Mouse (Mus musculus) hindbrain, embryonic 14.5 days (tissue): ENCODE results near the gene Gng7. TPM values are rescaled to one million over a fixed set of nuclear protein-coding genes. Genes with fewer than 3 reads are reported as not detected.

Experiments used
- ATAC-seq: fragments of 200-750 bp; cut with Nextera tagmentation; 2 replicates; pipeline ENCODE4 v1.8.0; 2017; ENCODE audit warnings: moderate number of reproducible peaks, mild to moderate bottlenecking, moderate TSS enrichment, moderate library complexity; ENCODE audit not compliant: low FRiP score
- DNase-seq: peaks from one replicate; pipeline ENCODE4 v3.0.0-alpha.2; 2015; ENCODE audit warnings: low spot score
- H3K27ac ChIP-seq: fragments of 300-500 bp; sonication (generic); 2 replicates; pipeline ENCODE4 v1.5.1; 2014; ENCODE audit warnings: mild to moderate bottlenecking, moderate library complexity
- H3K27me3 ChIP-seq: fragments of 300-500 bp; sonication (generic); 2 replicates; pipeline ENCODE4 v1.6.1; 2014; ENCODE audit warnings: mild to moderate bottlenecking, low read length, mixed read lengths; ENCODE audit not compliant: control insufficient read depth, insufficient read depth
- H3K36me3 ChIP-seq: fragments of 300-500 bp; sonication (generic); replicated peaks from 2 replicates; pipeline ENCODE4 v1.6.1; 2014; ENCODE audit not compliant: control insufficient read depth, insufficient read depth
- H3K4me1 ChIP-seq: fragments of 300-500 bp; sonication (generic); replicated peaks from 2 replicates; pipeline ENCODE4 v1.6.1; 2014; ENCODE audit warnings: antibody characterized with exemption, low read length, mixed read lengths; ENCODE audit not compliant: control insufficient read depth, insufficient read depth
- H3K4me2 ChIP-seq: fragments of 300-500 bp; sonication (generic); replicated peaks from 2 replicates; pipeline ENCODE4 v1.6.1; 2014; ENCODE audit warnings: mild to moderate bottlenecking, moderate library complexity
- H3K4me3 ChIP-seq: fragments of 300-500 bp; sonication (generic); replicated peaks from 2 replicates; pipeline ENCODE4 v1.5.1; 2014; ENCODE audit warnings: mild to moderate bottlenecking, low read length
- H3K9ac ChIP-seq: fragments of 300-500 bp; sonication (generic); 2 replicates; pipeline ENCODE4 v1.6.1; 2014
- H3K9me3 ChIP-seq: fragments of 300-500 bp; sonication (generic); 2 replicates; pipeline ENCODE4 v1.6.1; 2016; ENCODE audit warnings: low read length; ENCODE audit not compliant: control insufficient read depth
- WGBS: fragments of 180-500 bp; shearing (Covaris S2); extraction: QIAGEN DNeasy Blood & Tissue Kit; methylation state at CpG from one replicate; pipeline ENCODE4 v1.1.7; 2014; 5-methylcytosine and 5-hydroxymethylcytosine counted together
- polyA plus RNA-seq: library from polyadenylated mRNA; unstranded; fragments of >200 nt; fragmentation: Nextera tagmentation; extraction: Ambion mirVana; gene quantifications from 2 replicates; pipeline ENCODE4 v1.2.1, GENCODE M21; 2014

Gng7 gene
- polyA plus RNA-seq, 1 experiment from 2014 or later: 17.7 TPM

DNA sequence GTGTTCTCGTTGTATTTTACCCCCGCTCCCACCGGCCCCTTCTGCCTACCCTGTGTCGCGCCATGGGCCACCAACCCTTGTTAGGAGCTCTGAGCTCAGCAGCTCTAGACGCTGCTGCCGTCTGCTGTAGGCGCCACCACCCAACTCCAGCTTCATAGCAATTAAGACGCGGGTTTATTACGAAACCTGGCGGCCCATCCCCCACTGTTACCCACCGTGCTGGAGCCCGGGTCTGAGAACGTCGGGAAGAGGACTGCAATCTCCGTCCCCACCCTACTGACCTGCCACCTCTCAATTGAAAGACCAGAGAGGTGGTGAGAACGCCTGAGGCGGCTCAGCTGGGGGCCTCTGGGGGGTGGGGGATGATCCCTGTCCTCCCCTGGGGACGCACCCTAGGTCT, 82.5 kb downstream of the Gng7 start:
- Histone ChIP-seq H3K4me3 (peak overlapping the region; percentile 40), H3K27me3 (peaks cover 64% of the 10 kb centered on the region), H3K9me3 (no peaks in the 10 kb centered on the region), H3K27ac (no peak overlapping the region), H3K36me3 (no peaks in the 10 kb centered on the region), H3K4me1 (peaks cover 63% of the 10 kb centered on the region), H3K4me2 (peak overlapping the region; percentile 94), H3K9ac (peak overlapping the region; percentile 18; the same call in 1 of the 2 replicates)
- DNase-seq (no peak), ATAC-seq (no peak)
- WGBS: 0% methylated on average over 20 of the region's 20 CpGs

- H3K27ac ChIP-seq: no peak overlapping the region
- H3K4me1 ChIP-seq: peaks cover 61% of the 10 kb centered on the region
- DNase-seq (no peak), ATAC-seq (no peak)
- H3K27me3 ChIP-seq: peaks cover 62% of the 10 kb centered on the region
- no peaks in the 10 kb centered on the region for H3K9me3 ChIP-seq
- under 1% methylated on average over 23 of the region's 26 CpGs for WGBS
- H3K36me3 ChIP-seq: no peaks in the 10 kb centered on the region
- H3K4me2 ChIP-seq: peak overlapping the region; percentile 94
- H3K4me3 ChIP-seq: peak overlapping the region; percentile 40
- H3K9ac ChIP-seq: peak overlapping the region; percentile 18; the same call in 1 of the 2 replicates
Observed at GRCm38 (mm10) chr10:80931695-80932094, 83.0 kb downstream of the Gng7 start.

DNA sequence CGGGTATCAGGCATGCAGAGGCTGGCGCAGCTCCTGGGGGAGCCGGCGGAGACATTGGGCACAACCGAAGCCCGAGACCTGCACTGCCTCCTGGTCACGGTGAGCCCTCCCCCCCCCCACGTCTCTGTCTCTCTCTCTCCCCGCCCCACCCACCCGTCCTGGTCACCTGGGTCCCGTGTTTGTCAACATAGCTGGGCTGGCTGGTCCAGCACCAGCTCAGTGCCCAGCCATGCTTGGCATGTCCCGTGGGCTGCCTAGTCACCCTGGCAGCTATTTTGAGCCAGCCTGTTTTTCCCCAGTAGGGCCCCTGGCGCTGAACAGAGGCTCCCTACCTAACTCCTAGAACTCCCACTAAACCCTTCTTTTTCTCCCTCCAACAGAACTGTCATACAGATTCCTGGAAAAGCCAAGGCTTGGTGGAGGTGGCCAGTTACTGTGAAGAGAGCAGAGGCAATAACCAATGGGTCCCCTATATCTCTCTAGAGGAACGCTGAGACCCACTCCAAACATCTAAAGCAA, 83.5 kb downstream of the Gng7 start:
- Histone ChIP-seq H3K4me2 (peak overlapping the region; percentile 94), H3K4me1 (peaks cover 56% of the 10 kb centered on the region), H3K27me3 (peaks cover 57% of the 10 kb centered on the region), H3K9ac (no peak overlapping the region), H3K9me3 (no peaks in the 10 kb centered on the region), H3K4me3 (peak overlapping the region; percentile 40), H3K36me3 (no peaks in the 10 kb centered on the region), H3K27ac (no peak overlapping the region)
- WGBS: 3% methylated on average over 13 of the region's 14 CpGs
- ATAC-seq (no peak), DNase-seq (no peak)

DNA sequence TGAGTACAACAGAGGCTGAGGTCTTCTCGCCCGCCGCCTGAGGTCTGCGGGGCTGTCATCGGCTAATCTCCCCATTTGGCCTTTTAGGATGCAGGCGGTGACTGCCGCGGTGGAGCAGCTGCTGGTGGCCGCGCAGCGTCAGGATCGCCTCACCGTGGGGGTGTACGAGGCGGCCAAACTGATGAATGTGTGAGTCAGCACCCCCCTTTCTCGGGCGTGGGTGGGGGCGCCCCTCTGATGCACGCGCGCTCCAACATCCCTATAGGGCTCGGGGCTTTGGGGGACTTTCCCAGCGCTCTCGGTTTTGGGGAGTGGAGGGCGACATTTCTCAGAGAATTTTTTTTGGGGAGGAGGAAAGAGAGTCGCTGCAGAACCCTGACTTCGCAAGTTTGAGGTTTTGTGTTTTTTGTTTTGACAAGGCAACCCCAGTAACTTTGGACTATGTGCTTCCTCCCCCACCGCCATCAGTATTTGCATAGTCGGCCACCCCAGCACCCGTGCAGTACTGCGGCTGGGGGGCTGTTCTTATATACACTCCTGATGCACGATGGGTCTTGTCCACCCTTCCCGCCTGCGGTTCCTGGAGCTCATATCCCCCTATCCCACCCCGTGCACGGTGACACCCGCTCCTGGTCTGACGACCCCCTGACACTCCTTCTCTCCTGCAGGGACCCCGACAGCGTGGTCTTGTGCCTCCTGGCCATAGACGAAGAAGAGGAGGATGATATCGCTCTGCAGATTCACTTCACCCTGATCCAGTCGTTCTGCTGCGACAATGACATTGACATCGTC, 84.2 kb downstream of the Gng7 start:
- Histone ChIP-seq H3K36me3 (no peaks in the 10 kb centered on the region), H3K4me2 (peak overlapping the region; percentile 94), H3K4me1 (peaks cover 50% of the 10 kb centered on the region), H3K27ac (no peak overlapping the region), H3K9me3 (no peaks in the 10 kb centered on the region), H3K9ac (peak overlapping the region; percentile 54), H3K27me3 (peaks cover 52% of the 10 kb centered on the region), H3K4me3 (peak overlapping the region; percentile 40)
- DNase-seq (no peak), ATAC-seq (no peak)
- WGBS: 1% methylated on average over 45 of the region's 45 CpGs

GRCm38 (mm10) chr10:80929299-80930226, 85.2 kb downstream of the Gng7 start, which contains the start of gene Gadd45b:
Gene Gadd45b, plus strand, starts transcription at chr10:80930073.
- WGBS: 0% methylated on average over 56 of the region's 56 CpGs
- H3K4me1 ChIP-seq: peaks cover 46% of the 10 kb centered on the region
- peaks cover 42% of the 10 kb centered on the region for H3K27me3 ChIP-seq
- H3K36me3 ChIP-seq: no peaks in the 10 kb centered on the region
- no peaks in the 10 kb centered on the region for H3K9me3 ChIP-seq
- ATAC-seq (peak; percentile 91), DNase-seq (peak; percentile 98)
- peak within 1 kb of the TSS; percentile 94 for H3K4me2 ChIP-seq
- peak within 1 kb of the TSS; percentile 40 for H3K4me3 ChIP-seq
- peak within 1 kb of the TSS; percentile 78 for H3K9ac ChIP-seq
- H3K27ac ChIP-seq: peak within 1 kb of the TSS; percentile 74

GRCm38 (mm10) chr10:80928586-80929298, 86.0 kb downstream of the Gng7 start:
- H3K4me2 ChIP-seq: peak overlapping the region; percentile 94
- H3K9me3 ChIP-seq: no peaks in the 10 kb centered on the region
- DNase-seq (peak; percentile 87), ATAC-seq (peak; percentile 5; the same call in 1 of the 2 replicates)
- H3K4me3 ChIP-seq: peak overlapping the region; percentile 40
- peak overlapping the region; percentile 78 for H3K9ac ChIP-seq
- under 1% methylated on average over 48 of the region's 48 CpGs for WGBS
- H3K27me3 ChIP-seq: peaks cover 34% of the 10 kb centered on the region
- peak overlapping the region; percentile 74 for H3K27ac ChIP-seq
- H3K36me3 ChIP-seq: no peaks in the 10 kb centered on the region
- peaks cover 45% of the 10 kb centered on the region for H3K4me1 ChIP-seq

- ATAC-seq (no peak), DNase-seq (no peak)
- Histone ChIP-seq H3K4me2 (no peak overlapping the region), H3K27me3 (peaks cover 4% of the 10 kb centered on the region; the same call in 1 of the 2 replicates), H3K9me3 (no peaks in the 10 kb centered on the region), H3K4me3 (no peak overlapping the region), H3K27ac (no peak overlapping the region), H3K9ac (no peak overlapping the region), H3K36me3 (no peaks in the 10 kb centered on the region), H3K4me1 (peaks cover 13% of the 10 kb centered on the region)
- WGBS: 53% methylated on average over 3 of the region's 3 CpGs
Observed at GRCm38 (mm10) chr10:80925472-80925871, 89.3 kb downstream of the Gng7 start.

DNA sequence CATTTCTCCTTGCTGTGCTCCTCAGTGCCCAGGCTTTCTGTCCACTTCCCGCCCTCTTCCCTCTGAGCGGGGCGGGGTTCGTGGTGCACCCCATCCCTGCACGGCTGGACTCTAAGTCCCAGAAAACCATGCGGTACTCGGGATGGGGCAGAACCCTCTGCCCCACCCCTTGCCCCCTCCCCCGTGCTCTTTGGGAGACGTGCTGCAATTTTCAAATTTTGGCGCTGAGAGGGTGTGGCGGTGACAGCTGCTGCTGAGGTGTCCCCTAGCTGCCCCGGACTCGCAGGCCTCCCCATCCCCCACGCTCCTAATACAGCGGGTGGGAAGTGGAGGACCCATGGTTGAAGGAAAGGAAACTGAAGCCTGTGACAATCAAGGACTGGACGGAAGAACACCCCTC, 92.8 kb downstream of the Gng7 start:
- H3K4me1 ChIP-seq: peaks cover 4% of the 10 kb centered on the region
- peak overlapping the region; percentile 11; the same call in 1 of the 2 replicates for H3K4me3 ChIP-seq
- no peaks in the 10 kb centered on the region for H3K36me3 ChIP-seq
- WGBS: 4% methylated on average over 16 of the region's 16 CpGs
- 0 out of 2 replicates have a peak overlapping the region, but pooled peaks have one; percentile 20 for H3K9ac ChIP-seq
- ATAC-seq (no peak), DNase-seq (no peak)
- no peak overlapping the region for H3K27ac ChIP-seq
- H3K27me3 ChIP-seq: no peaks in the 10 kb centered on the region
- H3K9me3 ChIP-seq: no peaks in the 10 kb centered on the region
- H3K4me2 ChIP-seq: peak overlapping the region; percentile 39
